Mouse (Mus musculus) hematopoietic stem cell, adult 5-6 weeks (primary cell): Measurements from ENCODE around the gene Agap2. TPM values are rescaled to one million over a fixed set of nuclear protein-coding genes. Genes with fewer than 3 reads are reported as not detected.
"Not testable (repeated sequence)": the region's sequence is repeated elsewhere in the genome, so short reads cannot be mapped to it uniquely, and the experiment has no call there.

Experiments used
- ATAC-seq, 2 experiments: fragments of 125-278 bp in 1 of 2; replicated peaks in 1 of 2; 2 replicates each; pipeline ENCODE4 v1.8.0; 2016 to 2017; ENCODE audit warnings: inconsistent platforms in 2 of 2, mild to moderate bottlenecking in 2 of 2, moderate number of reproducible peaks in 2 of 2, low read depth in 1 of 2, moderate TSS enrichment in 1 of 2; ENCODE audit not compliant: low FRiP score in 2 of 2, poor library complexity in 2 of 2, severe bottlenecking in 2 of 2, insufficient read depth in 1 of 2, low TSS enrichment in 1 of 2
- total RNA-seq: library from RNA; stranded (forward); fragments of 172-1452, 232-1000 nt; gene quantifications from 2 replicates; pipeline ENCODE4 v1.2.3, GENCODE M21; 2017

Gene Agap2
- total RNA-seq, 1 experiment from 2014 or later, result 89.6 TPM

DNA sequence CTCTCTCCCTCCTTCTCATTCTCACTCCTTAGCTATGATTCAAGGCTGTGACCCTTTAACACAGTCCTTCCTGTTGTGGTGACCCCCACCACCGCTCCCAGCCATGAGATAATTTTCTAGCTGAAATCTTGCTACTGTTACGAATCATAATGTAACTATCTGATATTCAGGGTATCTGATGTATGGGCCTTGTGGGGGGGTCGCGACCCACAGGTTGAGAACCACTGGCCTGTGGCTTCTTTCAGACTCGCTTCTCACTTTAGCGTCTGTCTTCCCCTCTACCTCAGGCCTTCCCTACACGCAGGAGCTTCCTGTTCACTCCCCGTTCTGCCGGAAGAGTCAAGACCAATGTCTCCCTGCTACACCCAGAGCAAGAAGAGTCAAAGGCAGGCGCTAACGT, 43.4 kb downstream of the Agap2 start:
- ATAC-seq, result no peak

DNA sequence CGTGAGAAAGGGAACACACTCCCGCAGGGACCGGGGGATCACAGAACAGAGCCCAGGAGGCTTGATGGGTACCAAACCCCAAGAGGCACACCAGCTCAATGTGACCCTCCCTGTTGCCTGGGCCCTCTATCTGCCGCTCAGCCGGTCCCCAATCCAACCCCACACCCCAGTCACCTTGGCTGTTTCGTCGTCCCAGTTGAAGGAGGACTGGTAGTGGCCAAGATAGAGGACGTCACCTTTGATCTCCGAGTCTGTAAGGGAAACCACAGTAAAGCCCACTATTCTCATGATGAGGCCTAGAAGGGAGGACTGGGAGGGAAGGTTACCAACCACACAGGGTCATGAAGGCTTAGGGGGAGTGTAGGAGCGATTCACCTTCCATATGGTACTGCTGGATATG, 44.1 kb downstream of the Agap2 start:
- ATAC-seq, result no peak

DNA sequence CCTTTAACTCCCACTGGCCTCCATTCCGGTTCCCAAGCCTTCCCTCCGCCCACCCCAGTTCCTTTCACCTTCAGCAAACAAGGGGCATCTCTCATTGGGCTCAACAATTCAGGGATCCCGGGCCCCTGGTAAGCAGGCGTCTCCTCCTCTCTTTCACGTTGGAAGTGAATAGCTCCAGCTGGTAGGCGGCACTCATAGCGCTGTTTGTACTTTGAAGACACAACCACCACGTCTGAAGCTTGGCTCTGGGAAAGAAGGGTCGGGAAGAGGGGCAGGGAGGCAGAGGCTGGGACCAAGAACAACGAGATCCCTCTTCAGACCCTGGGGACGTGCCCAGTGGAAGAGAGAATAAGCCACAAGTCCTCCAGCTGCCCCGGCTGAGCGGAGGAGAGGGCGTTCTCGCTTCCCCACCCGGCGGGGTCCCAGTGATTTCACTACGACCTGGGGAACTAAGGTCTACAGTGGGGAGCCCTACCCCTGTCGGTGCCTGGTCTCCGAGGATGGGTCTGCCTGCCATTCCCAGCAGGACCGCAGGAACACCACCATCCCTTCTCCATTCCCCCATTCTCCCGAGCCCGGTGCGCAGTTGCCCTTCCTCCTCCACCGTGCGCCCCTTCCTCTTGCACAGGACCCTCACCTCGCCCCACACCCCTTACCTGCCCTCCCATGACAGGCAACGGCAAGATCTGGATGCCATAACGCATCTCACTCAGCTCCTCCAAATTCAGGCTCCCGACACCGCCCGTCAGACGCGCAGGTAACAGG, 45.4 kb downstream of the Agap2 start:
- 0 out of 4 replicates have a peak, but pooled peaks of 1 of the 2 experiments have one; percentile 6 for ATAC-seq

GRCm38 (mm10) chr10:127121066-127121477, 46.0 kb downstream of the Agap2 start, which contains the start of gene Os9:
Os9 (minus strand) TSS chr10:127121131.
- ATAC-seq, result peak; percentile 91 to 97

DNA sequence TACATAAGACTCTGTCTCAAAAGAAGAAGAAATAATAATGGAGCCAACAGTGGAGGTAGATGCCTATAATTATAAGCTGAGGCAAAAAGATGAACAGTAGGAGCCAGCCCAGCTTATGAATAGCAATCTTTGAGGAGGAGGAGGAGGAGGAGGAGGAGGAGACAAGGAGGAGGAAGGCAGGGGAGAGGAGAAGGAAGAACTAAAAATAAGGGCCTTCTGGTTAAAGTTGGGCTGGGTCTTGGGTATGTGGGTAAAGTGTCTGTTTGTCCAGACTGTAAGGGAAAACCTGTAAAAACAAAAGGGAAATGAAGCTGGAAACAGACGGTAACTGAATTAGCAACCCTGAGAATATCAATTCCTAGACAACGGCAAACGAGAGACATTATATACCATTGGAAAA, 46.9 kb downstream of the Agap2 start:
- no peak for ATAC-seq

GRCm38 (mm10) chr10:127122784-127123435, 47.8 kb downstream of the Agap2 start:
- no peak for ATAC-seq

- peak in 1 of 2 experiments; percentile 19; a peak in 1 of 4 replicates for ATAC-seq
These were observed 48.3 kb downstream of the Agap2 start for GRCm38 (mm10) chr10:127123436-127123805.

GRCm38 (mm10) chr10:127125210-127126001, 50.3 kb downstream of the Agap2 start:
- ATAC-seq, result peak in 1 of 2 experiments; percentile 42; a peak in 1 of 4 replicates

DNA sequence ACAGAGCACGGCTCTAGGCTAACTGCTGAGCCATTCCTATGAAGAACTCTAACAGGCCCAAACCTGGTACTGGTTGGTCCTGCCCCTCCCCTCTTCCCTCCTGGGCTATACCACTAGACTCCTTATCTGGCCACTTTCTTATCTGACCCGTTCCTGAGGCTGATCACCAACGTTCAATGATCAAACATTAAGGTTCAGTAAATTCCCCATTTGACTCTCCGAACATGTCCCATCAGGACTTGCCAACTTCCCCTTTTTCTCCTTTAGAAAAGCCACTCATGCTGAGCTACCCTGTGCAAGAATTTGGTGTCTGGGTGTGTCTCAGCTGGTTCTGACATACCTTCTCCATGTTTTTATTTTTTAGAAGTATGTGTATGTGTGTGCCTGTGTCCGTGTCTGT, 51.5 kb downstream of the Agap2 start:
- ATAC-seq, result peak in 1 of 2 experiments; percentile 43; a peak in 2 of 4 replicates

GRCm38 (mm10) chr10:127127711-127128279, 52.7 kb downstream of the Agap2 start:
- ATAC-seq, result no peak

DNA sequence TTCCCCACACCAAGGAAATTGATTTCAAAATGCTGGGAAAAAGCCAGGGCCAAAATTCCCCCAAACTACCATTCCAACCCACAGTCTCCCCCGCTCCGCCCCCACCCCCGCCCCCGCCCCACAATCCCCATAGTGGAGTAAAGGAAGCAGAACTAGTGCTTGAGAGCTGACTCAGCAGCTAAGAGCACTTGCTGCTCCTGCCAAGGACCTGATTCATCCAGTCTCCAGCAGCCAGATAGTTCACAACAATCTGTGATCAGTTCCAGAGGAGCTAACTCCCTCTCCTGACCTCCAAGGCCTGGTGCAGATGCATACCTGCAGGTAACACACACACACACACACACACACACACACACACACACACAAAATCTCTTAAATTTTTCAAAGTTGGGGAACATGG, 54.3 kb downstream of the Agap2 start:
- no peak for ATAC-seq

DNA sequence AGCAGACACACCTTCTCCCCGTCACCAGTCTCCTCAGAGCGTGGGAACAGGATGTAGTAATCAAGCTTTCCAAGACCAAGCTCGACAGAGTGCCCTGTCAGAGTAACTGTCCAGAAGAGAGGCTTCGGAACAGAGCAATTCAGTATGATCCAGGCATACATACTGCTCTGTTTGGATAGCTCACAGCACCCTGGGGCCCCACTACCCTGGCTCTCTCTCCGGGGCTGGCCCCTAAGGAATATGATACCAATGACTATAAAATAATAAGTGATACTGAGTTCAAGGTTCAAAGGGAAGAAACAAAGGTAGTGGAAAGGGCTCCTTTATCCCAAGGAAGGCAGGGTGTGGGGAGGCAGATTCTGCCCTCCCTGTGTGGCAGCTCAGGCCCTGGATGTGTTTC, 57.4 kb downstream of the Agap2 start:
- ATAC-seq, result no peak

DNA sequence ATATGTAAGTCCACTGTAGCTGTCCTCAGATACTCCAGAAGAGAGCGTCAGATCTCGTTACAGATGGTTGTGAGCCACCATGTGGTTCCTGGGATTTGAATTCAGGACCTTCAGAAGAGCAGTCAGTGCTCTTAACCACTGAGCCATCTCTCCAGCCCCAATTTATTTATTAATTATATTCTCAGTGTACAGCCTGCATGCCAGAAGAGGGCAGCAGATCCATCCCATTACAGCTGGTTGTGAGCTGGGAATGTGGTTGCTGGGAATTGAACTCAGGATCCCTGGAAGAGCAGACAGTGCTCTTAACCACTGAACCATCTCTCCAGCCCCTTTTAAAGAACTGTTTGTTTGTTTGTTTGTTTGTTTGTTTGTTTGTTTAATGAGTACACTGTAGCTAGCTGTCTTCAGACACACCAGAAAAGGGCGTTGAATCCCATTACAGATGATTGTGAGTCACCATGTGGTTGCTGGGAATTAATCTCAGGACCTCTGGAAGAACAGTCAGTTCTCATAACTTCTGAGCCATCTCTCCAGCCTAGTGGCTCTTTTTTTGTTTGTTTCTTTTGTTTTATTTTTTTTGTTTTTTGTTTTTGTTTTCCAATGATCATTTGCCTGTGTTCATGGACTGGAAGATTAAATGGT, 59.4 kb downstream of the Agap2 start:
- not testable (repeated sequence) for ATAC-seq

DNA sequence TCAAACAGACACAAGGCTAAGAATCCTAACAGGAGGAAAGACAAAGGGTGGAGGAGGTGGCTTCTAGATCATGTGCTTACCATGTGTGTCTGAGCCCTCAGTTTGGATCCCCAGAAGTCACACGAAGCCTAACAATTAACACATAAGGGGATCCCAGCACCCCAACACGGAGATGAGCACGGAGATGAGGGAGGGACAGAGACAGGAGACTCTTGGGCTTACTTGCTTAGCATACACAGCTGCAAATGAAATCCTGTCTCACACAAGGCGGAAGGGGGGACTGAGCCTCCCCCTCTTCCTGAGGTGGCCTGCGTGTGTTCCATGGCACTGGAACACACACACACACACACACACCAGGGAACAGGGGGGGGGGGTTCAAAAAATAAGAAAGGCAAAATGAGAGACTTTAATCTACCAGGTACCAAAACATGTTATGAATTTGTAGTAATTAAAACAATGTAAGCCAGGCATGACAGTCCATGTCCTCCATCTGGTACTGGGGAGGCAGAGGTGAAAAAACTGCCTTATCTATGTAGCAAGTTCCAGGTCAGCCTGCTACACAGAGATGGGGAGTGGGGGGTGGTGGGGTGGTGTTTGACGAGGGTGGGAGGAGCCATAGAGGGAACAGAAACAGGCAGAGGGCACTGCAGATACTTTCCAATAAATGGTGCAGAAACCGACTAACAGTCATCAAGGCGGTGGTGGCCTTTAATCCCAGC, 60.2 kb downstream of the Agap2 start:
- ATAC-seq, result peak; percentile 22 to 33; a peak in 2 of 4 replicates

DNA sequence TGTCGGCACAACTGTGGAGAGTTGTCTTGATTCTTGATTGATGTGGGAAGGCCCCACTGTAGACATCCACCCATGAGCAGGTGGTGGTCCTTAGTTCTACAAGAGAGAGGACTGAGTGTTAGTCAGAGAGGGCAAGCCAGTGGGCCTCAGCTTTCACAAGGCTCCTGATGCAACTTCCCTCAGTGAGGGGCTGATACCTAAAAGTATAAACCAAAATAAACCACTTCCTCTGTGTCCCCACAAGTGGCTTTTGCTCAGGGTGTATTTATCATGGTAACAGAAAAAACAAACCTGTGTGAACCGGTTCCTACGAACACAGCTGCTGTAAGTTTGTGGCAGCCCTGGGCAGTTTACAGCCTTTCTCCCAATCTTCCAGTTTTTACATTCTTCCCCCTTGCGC, 61.4 kb downstream of the Agap2 start:
- ATAC-seq, result peak; percentile 91 to 93

- no peak for ATAC-seq
These were observed 62.8 kb downstream of the Agap2 start for GRCm38 (mm10) chr10:127137896-127138295.
